Mouse (Mus musculus): ENCODE measurements at regions not wholly inside any gene's neighbourhood (a gene's known extent, or its start where the extent isn't known, plus 50 kb on each side); places are given as distances from the start of the nearest gene placed in this dataset.

- Histone ChIP-seq H3K27ac (ENCODE audit: insufficient read depth, low read depth, low read length) (no peak overlapping the region), H3K4me1 (ENCODE audit: control insufficient read depth, insufficient read depth, low read length) (no peaks in the 10 kb centered on the region), H3K4me3 (ENCODE audit: insufficient read depth, low read depth, low read length) (no peak overlapping the region)
- WGBS: over 99% methylated on average over 4 of the region's 4 CpGs
- TF ChIP-seq CTCF (IDR thresholded peaks at IDR 0.05; ENCODE audit: insufficient read depth, low read depth, low read length) (no peak), POLR2A (IDR thresholded peaks at IDR 0.05; ENCODE audit: insufficient read depth, low read depth, low read length) (no peak)
Observed at GRCm38 (mm10) chr13:110529624-110530023, 134.8 kb downstream of the Plk2 start.

GRCm38 (mm10) chr13:110534320-110534764, 139.5 kb downstream of the Plk2 start:
- no peaks in the 10 kb centered on the region for H3K4me1 ChIP-seq (ENCODE audit: control insufficient read depth, insufficient read depth, low read length)
- 65% methylated on average over 7 of the region's 7 CpGs for WGBS
- no peak overlapping the region for H3K4me3 ChIP-seq (ENCODE audit: insufficient read depth, low read depth, low read length)
- H3K27ac ChIP-seq (ENCODE audit: insufficient read depth, low read depth, low read length): no peak overlapping the region
- no peak for TF ChIP-seq CTCF (IDR thresholded peaks at IDR 0.05; ENCODE audit: insufficient read depth, low read depth, low read length)
- TF ChIP-seq POLR2A (IDR thresholded peaks at IDR 0.05; ENCODE audit: insufficient read depth, low read depth, low read length): no peak

GRCm38 (mm10) chr13:110535785-110536184, 140.9 kb downstream of the Plk2 start:
- Histone ChIP-seq H3K4me1 (ENCODE audit: control insufficient read depth, insufficient read depth, low read length) (no peaks in the 10 kb centered on the region), H3K27ac (ENCODE audit: insufficient read depth, low read depth, low read length) (no peak overlapping the region), H3K4me3 (ENCODE audit: insufficient read depth, low read depth, low read length) (no peak overlapping the region)
- TF ChIP-seq POLR2A (IDR thresholded peaks at IDR 0.05; ENCODE audit: insufficient read depth, low read depth, low read length) (no peak), CTCF (IDR thresholded peaks at IDR 0.05; ENCODE audit: insufficient read depth, low read depth, low read length) (no peak)
- WGBS: 96% methylated on average over 2 of the region's 2 CpGs

GRCm38 (mm10) chr13:110537960-110538463, 143.2 kb downstream of the Plk2 start:
- TF ChIP-seq CTCF (IDR thresholded peaks at IDR 0.05; ENCODE audit: insufficient read depth, low read depth, low read length): no peak
- no peak for TF ChIP-seq POLR2A (IDR thresholded peaks at IDR 0.05; ENCODE audit: insufficient read depth, low read depth, low read length)
- no peaks in the 10 kb centered on the region for H3K4me1 ChIP-seq (ENCODE audit: control insufficient read depth, insufficient read depth, low read length)
- H3K4me3 ChIP-seq (ENCODE audit: insufficient read depth, low read depth, low read length): no peak overlapping the region
- H3K27ac ChIP-seq (ENCODE audit: insufficient read depth, low read depth, low read length): no peak overlapping the region
- 69% methylated on average over 7 of the region's 7 CpGs for WGBS

- H3K4me1 ChIP-seq (ENCODE audit: control insufficient read depth, insufficient read depth, low read length): no peaks in the 10 kb centered on the region
- H3K4me3 ChIP-seq (ENCODE audit: insufficient read depth, low read depth, low read length): no peak overlapping the region
- no peak overlapping the region; the same call in 1 of the 2 replicates for H3K27ac ChIP-seq (ENCODE audit: insufficient read depth, low read depth, low read length)
- TF ChIP-seq POLR2A (IDR thresholded peaks at IDR 0.05; ENCODE audit: insufficient read depth, low read depth, low read length): no peak
- TF ChIP-seq CTCF (IDR thresholded peaks at IDR 0.05; ENCODE audit: insufficient read depth, low read depth, low read length): no peak
- WGBS: 63% methylated on average over 13 of the region's 13 CpGs
Observed at GRCm38 (mm10) chr13:110540543-110541265, 145.9 kb downstream of the Plk2 start.

- no peak overlapping the region for H3K27ac ChIP-seq (ENCODE audit: insufficient read depth, low read depth, low read length)
- 65% methylated on average over 5 of the region's 5 CpGs for WGBS
- TF ChIP-seq POLR2A (IDR thresholded peaks at IDR 0.05; ENCODE audit: insufficient read depth, low read depth, low read length) (no peak), CTCF (IDR thresholded peaks at IDR 0.05; ENCODE audit: insufficient read depth, low read depth, low read length) (no peak)
Observed at GRCm38 (mm10) chr13:110541288-110542148, 146.7 kb downstream of the Plk2 start.

GRCm38 (mm10) chr13:110542303-110543065, 147.6 kb downstream of the Plk2 start:
- TF ChIP-seq POLR2A (IDR thresholded peaks at IDR 0.05; ENCODE audit: insufficient read depth, low read depth, low read length) (no peak), CTCF (IDR thresholded peaks at IDR 0.05; ENCODE audit: insufficient read depth, low read depth, low read length) (no peak)
- no peaks in the 10 kb centered on the region for H3K4me1 ChIP-seq (ENCODE audit: control insufficient read depth, insufficient read depth, low read length)
- 82% methylated on average over 5 of the region's 5 CpGs for WGBS
- H3K27ac ChIP-seq (ENCODE audit: insufficient read depth, low read depth, low read length): no peak overlapping the region
- no peak overlapping the region for H3K4me3 ChIP-seq (ENCODE audit: insufficient read depth, low read depth, low read length)

More at GRCm38 (mm10) chr13:110541288-110542148, 146.7 kb downstream of the Plk2 start:
- Histone ChIP-seq H3K4me1 (ENCODE audit: control insufficient read depth, insufficient read depth, low read length) (no peaks in the 10 kb centered on the region), H3K4me3 (ENCODE audit: insufficient read depth, low read depth, low read length) (no peak overlapping the region)

- WGBS: 78% methylated on average over 6 of the region's 6 CpGs
- TF ChIP-seq CTCF (IDR thresholded peaks at IDR 0.05; ENCODE audit: insufficient read depth, low read depth, low read length) (no peak), POLR2A (IDR thresholded peaks at IDR 0.05; ENCODE audit: insufficient read depth, low read depth, low read length) (no peak)
- no peak overlapping the region for H3K27ac ChIP-seq (ENCODE audit: insufficient read depth, low read depth, low read length)
- H3K4me3 ChIP-seq (ENCODE audit: insufficient read depth, low read depth, low read length): no peak overlapping the region
- H3K4me1 ChIP-seq (ENCODE audit: control insufficient read depth, insufficient read depth, low read length): no peaks in the 10 kb centered on the region
Observed at GRCm38 (mm10) chr13:110545454-110545853, 150.6 kb downstream of the Plk2 start.
